ENCODE assay signal across 18 mouse cellular contexts in the genomic region with DNA sequence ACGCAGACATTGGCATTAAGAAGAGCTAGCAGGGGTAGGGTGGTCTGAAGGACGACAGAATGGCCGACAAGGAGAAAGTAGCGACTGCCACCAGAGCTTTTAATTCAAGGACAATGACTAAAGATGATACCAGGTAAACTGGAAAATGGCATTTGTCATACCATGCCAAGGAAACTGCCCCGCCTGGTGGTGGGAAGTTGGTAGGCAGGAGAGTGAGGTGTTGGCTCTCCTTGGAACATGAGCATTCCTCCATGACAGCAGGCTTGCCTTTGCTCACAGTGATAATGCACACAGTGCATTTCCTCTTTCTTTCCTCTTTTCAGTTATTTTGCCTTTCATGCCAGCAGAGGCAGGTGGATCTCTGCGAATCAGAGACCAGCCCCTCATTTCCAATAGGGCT.
DNase-seq lines count a peak whose midpoint lies in the region; ATAC-seq and TF ChIP-seq lines count a peak whose summit lies in the region.
"Had no signal": no experiment of that assay in that cellular context is flagged by ENCODE, and none has a peak within 500 bp of the region (broad histone marks: within the 10 kb centered on the region; RNA-seq: fewer than 3 reads in every experiment).

No protein-coding gene starts in this region.

- no peak overlapping the region for H3K9ac ChIP-seq in kidney, embryonic 16.5 days (replicated peaks; ENCODE audit: low read length)
- no peak overlapping the region for H3K9ac ChIP-seq in CH12.LX (ENCODE audit: insufficient read depth, low read depth)
- H3K9ac ChIP-seq: embryonic facial prominence, embryonic 13.5 days; heart, embryonic 12.5 days; hindbrain, embryonic 14.5 days; liver, embryonic 15.5 days; neural tube, embryonic 12.5 days had no signal

- H3K4me1 ChIP-seq in kidney, adult 2 months (ENCODE audit: control insufficient read depth, insufficient read depth, low read length): peaks cover 9% of the 10 kb centered on the region; the same call in 1 of the 2 replicates
- H3K4me1 ChIP-seq in kidney, embryonic 16.5 days (ENCODE audit: insufficient read depth, low read length): peaks cover 24% of the 10 kb centered on the region
- peaks cover 10 to 11% of the 10 kb centered on the region in 2 experiments for H3K4me1 ChIP-seq in CH12.LX (ENCODE audit: control insufficient read depth in 1 of 2, insufficient read depth in 2 of 2)
- peaks cover 28% of the 10 kb centered on the region for H3K4me1 ChIP-seq in limb, embryonic 10.5 days

- H3K4me2 ChIP-seq in kidney, embryonic 16.5 days (replicated peaks; ENCODE audit: low read depth, low read length): no peak overlapping the region
- H3K4me2 ChIP-seq in CH12.LX (ENCODE audit: insufficient read depth, low read depth, poor library complexity, severe bottlenecking): no peak overlapping the region
- H3K4me2 ChIP-seq: embryonic facial prominence, embryonic 13.5 days; heart, embryonic 12.5 days; hindbrain, embryonic 14.5 days; liver, embryonic 15.5 days; neural tube, embryonic 12.5 days had no signal

- DNase-seq in kidney, adult 2 months: no peak
- DNase-seq in 3T3-L1 (ENCODE audit: low read depth, low spot score) (peak; percentile 21), CH12.LX (ENCODE audit: extremely low read depth) (peak; percentile 26)
- peak; percentile 56 for DNase-seq in c-Kit-positive CD71-positive TER-119-positive erythroid progenitor cells, embryonic 14.5 days (ENCODE audit: low spot score)
- no peak for DNase-seq in limb, embryonic 10.5 days (ENCODE audit: low spot score)
- DNase-seq: adrenal gland, adult 8-10 months; gastrocnemius, postnatal 10 days; kidney, postnatal 14 days; thymus, postnatal 36 days had no signal

- no peak overlapping the region for H3K27ac ChIP-seq in kidney, adult 2 months (ENCODE audit: insufficient read depth, low read depth, low read length)
- H3K27ac ChIP-seq in kidney, embryonic 16.5 days (ENCODE audit: low read length): no peak overlapping the region
- H3K27ac ChIP-seq in CH12.LX (ENCODE audit: insufficient read depth, low read depth): no peak overlapping the region
- no peak overlapping the region for H3K27ac ChIP-seq in limb, embryonic 10.5 days
- H3K27ac ChIP-seq: embryonic facial prominence, embryonic 13.5 days; hindbrain, embryonic 14.5 days; liver, embryonic 15.5 days; midbrain, embryonic 10.5 days; neural tube, embryonic 12.5 days had no signal

- no peak overlapping the region for H3K4me3 ChIP-seq in kidney, adult 2 months (ENCODE audit: insufficient read depth, low read depth, low read length)
- no peak overlapping the region for H3K4me3 ChIP-seq in kidney, embryonic 16.5 days (ENCODE audit: low read length)
- H3K4me3 ChIP-seq in CH12.LX (replicated peaks in 1 of 3; ENCODE audit: low read depth in 2 of 3, low read length in 2 of 3, poor library complexity in 1 of 3): no peak overlapping the region
- no peak overlapping the region for H3K4me3 ChIP-seq in limb, embryonic 10.5 days
- H3K4me3 ChIP-seq: embryonic facial prominence, embryonic 13.5 days; heart, embryonic 12.5 days; liver, embryonic 15.5 days; midbrain, embryonic 10.5 days; neural tube, embryonic 12.5 days had no signal

- no peak for ATAC-seq in kidney, embryonic 16.5 days (ENCODE audit: low FRiP score, low TSS enrichment)
- ATAC-seq in erythroblast, adult 5-6 weeks (replicated peaks; ENCODE audit: low FRiP score, poor library complexity, severe bottlenecking): no peak
- ATAC-seq: forebrain, embryonic 14.5 days had no signal

- no peaks in the 10 kb centered on the region for H3K79me2 ChIP-seq in CH12.LX (replicated peaks; ENCODE audit: control insufficient read depth, extremely low read depth, insufficient read depth, poor library complexity, severe bottlenecking)

- H3K36me3 ChIP-seq in kidney, adult 2 months (ENCODE audit: control insufficient read depth, insufficient read depth, low read length): no peaks in the 10 kb centered on the region
- no peaks in the 10 kb centered on the region for H3K36me3 ChIP-seq in kidney, embryonic 16.5 days (ENCODE audit: insufficient read depth, low read length)
- H3K36me3 ChIP-seq in CH12.LX (replicated peaks in 1 of 2; ENCODE audit: control insufficient read depth in 1 of 2, insufficient read depth in 1 of 2, low read length in 1 of 2): no peaks in the 10 kb centered on the region
- no peaks in the 10 kb centered on the region for H3K36me3 ChIP-seq in limb, embryonic 10.5 days
- H3K36me3 ChIP-seq: embryonic facial prominence, embryonic 13.5 days; heart, embryonic 12.5 days; liver, embryonic 15.5 days; midbrain, embryonic 10.5 days; neural tube, embryonic 12.5 days had no signal

- TF ChIP-seq EP300 in CH12.LX (IDR thresholded peaks at IDR 0.05; ENCODE audit: low read length): no peak

- TF ChIP-seq POLR2A in kidney, adult 2 months (IDR thresholded peaks at IDR 0.05; ENCODE audit: low read depth, low read length): no peak
- TF ChIP-seq POLR2A in CH12.LX (IDR thresholded peaks at IDR 0.05; ENCODE audit: low read depth, low read length): no peak

- TF ChIP-seq RAD21 in CH12.LX (IDR thresholded peaks at IDR 0.05; ENCODE audit: low read depth, low read length): peak; percentile 44

- H3K27me3 ChIP-seq in kidney, adult 2 months (replicated peaks; ENCODE audit: control insufficient read depth, insufficient read depth, low read length): no peaks in the 10 kb centered on the region
- 0 out of 2 replicates have a peak, but pooled peaks cover 11% of the 10 kb centered on the region for H3K27me3 ChIP-seq in kidney, embryonic 16.5 days (ENCODE audit: insufficient read depth, low read length)
- no peaks in the 10 kb centered on the region for H3K27me3 ChIP-seq in CH12.LX (replicated peaks)
- H3K27me3 ChIP-seq in limb, embryonic 10.5 days (ENCODE audit: low read depth, poor library complexity, severe bottlenecking): 0 out of 2 replicates have a peak, but pooled peaks cover 5% of the 10 kb centered on the region
- H3K27me3 ChIP-seq: embryonic facial prominence, embryonic 13.5 days; neural tube, embryonic 12.5 days had no signal

- no peaks in the 10 kb centered on the region for H3K9me3 ChIP-seq in kidney, embryonic 16.5 days (ENCODE audit: low read length)
- H3K9me3 ChIP-seq in CH12.LX (replicated peaks; ENCODE audit: low read length): no peaks in the 10 kb centered on the region
- H3K9me3 ChIP-seq in limb, embryonic 10.5 days (replicated peaks): no peaks in the 10 kb centered on the region
- H3K9me3 ChIP-seq: embryonic facial prominence, embryonic 13.5 days; heart, embryonic 12.5 days; liver, embryonic 15.5 days; midbrain, embryonic 10.5 days; neural tube, embryonic 12.5 days had no signal

- in situ Hi-C loops in CH12.LX (cut with MboI; ENCODE audit: low pct_ligation_motif_present, low pct_unique_long_range_greater_than_20kb, low sequenced_read_pairs): no loop called here

- 0 out of 2 replicates have a peak, but pooled peaks have one; percentile 35 for TF ChIP-seq CTCF in kidney, adult 2 months (conservative IDR thresholded peaks at IDR 0.05; ENCODE audit: insufficient read depth, insufficient read length, low read depth, low read length)
- TF ChIP-seq CTCF in CH12.LX (conservative IDR thresholded peaks at IDR 0.05 in 1 of 2, IDR thresholded peaks at IDR 0.05 in 1 of 2; ENCODE audit: low read depth in 2 of 2, low read length in 2 of 2): peak; percentile 15 to 64; a peak in 3 of 4 replicates

- 91% methylated on average over 6 of the region's 6 CpGs for WGBS in kidney, adult 2 months
- 85% methylated on average over 6 of the region's 6 CpGs for WGBS in kidney, embryonic 16.5 days
- 79% methylated on average over 6 of the region's 6 CpGs for WGBS in limb, embryonic 10.5 days

- dilution Hi-C loops in CH12.LX (cut with MboI; ENCODE audit: extremely low pct_ligation_motif_present, extremely low pct_unique_long_range_greater_than_20kb, low sequenced_read_pairs): no loop called here

TF ChIP-seq in CH12.LX, 34 proteins besides CTCF, POLR2A, EP300 and RAD21:
- TF ChIP-seq NELFE (IDR thresholded peaks at IDR 0.05; ENCODE audit: low read depth, low read length) (no peak), SMC3 (IDR thresholded peaks at IDR 0.05; ENCODE audit: low read depth, low read length) (peak; percentile 67)

Comparison
In these comparisons a context has a peak if more than half of its experiments do, and no peak if none do; other contexts are left out.
1. DNase-seq: peak in 3T3-L1 (single experiment), CH12.LX (single experiment) and c-Kit-positive CD71-positive TER-119-positive erythroid progenitor cells, embryonic 14.5 days (single experiment); none in kidney, adult 2 months (single experiment) and limb, embryonic 10.5 days (single experiment).